Mouse (Mus musculus) heart, adult 8-10 months (tissue): ENCODE measurements around the gene Tob2. TPM values are rescaled to one million over a fixed set of nuclear protein-coding genes. Genes with fewer than 3 reads are reported as not detected.

ENCODE experiments used
- DNase-seq: peaks from one replicate; pipeline ENCODE4 v3.0.0; 2022; ENCODE audit warnings: low spot score
- total RNA-seq, 4 experiments: library from RNA; stranded (reverse); gene quantifications; 2 replicates each; pipeline ENCODE4 v1.2.4; 2022

Tob2 gene
- total RNA-seq, 4 experiments from 2014 or later, result 50.6 to 129 (median 74.7) TPM

DNA sequence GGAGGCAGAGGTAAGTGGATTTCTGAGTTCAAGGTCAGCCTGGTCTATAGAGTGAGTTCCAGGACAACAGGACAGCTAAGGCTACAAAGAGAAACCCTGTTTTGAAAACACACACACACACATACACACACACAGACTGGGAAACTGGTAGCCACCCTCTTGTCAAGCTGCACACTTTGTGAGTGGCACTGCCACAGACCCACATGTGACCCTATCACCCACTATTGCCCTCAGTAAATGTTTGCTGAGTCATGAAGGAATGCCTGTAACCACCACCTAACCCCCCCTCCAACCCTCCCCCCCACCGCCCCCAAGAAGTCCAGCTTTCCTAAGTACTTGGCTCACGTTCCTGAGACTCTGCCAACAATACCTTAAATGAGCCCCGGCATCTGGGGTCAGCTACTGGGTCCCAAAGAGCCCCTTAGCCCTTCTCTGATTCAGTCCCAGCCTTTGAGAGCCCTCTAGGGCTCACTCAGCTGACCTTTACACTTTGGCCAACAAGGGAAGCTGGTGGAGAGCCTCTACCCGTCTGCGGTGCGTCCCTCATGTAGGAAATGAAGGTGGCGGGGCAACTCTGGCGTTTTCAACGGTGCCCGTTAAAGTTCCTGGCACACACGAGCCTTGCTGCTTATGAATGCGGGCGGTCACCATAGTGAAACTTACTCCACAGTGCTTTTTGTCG is 19.9 kb downstream of the Tob2 start:
- no peak for DNase-seq

DNA sequence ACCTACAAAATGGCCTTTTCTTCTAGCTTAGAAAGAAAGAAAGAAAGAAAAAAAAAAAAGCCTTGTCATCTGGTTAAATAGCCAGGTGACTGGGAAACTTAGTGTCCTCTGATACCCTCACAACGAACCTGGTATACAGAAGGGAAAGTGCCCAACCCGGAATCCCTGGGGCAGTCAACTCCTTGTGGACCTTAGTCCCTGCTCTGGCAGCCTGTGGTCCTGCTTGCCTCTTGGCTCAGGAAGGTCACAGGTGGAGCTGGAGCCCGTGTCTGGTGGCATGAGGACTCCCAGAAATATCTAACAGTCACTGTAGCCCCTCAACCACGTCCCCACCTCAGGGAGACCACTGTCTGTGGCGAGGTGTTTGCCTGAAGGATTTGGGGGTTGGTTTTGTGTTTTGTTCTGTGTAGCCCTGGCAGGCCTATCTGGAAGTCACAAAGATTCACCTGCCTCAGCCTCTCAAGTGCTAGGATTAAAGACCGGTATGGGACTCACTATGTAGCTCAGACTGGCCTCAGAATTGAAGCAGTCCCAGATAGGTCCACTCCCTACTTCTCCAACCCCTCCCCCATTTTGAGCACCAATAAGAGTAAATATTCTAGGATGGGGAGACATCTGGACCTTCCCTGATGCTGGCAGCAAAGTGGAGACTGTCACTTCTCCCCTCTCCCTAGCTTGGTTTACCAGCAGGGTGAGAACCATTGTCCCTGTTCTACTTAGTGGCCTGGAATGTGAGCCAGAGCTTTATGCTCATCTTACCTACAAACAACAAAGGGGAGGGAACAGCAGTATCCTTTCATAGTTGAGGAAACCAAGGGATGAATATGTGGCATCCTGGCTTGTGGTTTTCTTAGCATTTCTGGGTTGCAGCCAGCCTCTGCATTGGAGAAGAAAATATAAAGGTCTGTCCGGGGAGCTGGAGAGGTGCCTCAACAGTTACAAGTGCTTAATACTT is 21.4 kb downstream of the Tob2 start:
- no peak for DNase-seq

GRCm38 (mm10) chr15:81836124-81836821 is 22.3 kb downstream of the Tob2 start:
- peak; percentile 94 for DNase-seq

GRCm38 (mm10) chr15:81835007-81835880 is 23.4 kb downstream of the Tob2 start:
- DNase-seq, result no peak

- peak; percentile 72 for DNase-seq
These were observed 24.3 kb downstream of the Tob2 start for GRCm38 (mm10) chr15:81834171-81834841.

- no peak for DNase-seq
These were observed 25.1 kb downstream of the Tob2 start for GRCm38 (mm10) chr15:81833481-81833880.

- DNase-seq, result no peak
These were observed 26.4 kb downstream of the Tob2 start for GRCm38 (mm10) chr15:81832219-81832618.

DNA sequence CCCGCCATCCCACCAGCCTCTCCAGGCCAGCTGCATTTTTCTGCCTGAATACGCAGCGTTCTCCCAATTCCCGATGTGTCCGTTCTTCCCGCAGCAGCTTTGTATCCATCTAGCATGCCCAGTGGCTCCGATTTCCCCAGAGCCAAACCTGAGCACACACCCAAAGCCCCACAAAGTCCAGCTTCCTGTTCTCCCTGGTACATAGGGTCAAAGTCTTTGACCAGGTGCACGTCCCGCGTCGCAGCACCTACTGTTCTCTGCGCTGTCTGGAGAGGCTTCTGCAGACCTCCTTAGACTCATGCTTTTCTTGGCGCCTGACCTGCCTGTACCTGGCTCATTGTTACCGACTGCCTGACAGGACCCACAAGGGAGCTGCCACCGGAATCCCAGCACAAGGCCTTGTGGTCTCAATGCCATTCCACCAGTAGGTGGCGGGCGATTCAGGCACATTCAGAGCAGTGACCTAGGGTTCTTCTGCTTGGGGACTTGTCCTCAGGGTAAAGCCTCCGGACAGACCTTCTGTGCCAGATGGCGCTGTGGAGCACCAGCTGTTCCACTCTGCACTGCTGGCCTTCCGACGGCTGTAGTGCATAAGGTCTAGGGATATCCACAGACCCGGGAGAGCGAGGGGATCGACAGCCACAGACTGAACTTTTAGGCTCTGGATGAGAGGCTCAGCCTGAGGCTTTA is 27.3 kb downstream of the Tob2 start:
- DNase-seq, result peak; percentile 91

DNA sequence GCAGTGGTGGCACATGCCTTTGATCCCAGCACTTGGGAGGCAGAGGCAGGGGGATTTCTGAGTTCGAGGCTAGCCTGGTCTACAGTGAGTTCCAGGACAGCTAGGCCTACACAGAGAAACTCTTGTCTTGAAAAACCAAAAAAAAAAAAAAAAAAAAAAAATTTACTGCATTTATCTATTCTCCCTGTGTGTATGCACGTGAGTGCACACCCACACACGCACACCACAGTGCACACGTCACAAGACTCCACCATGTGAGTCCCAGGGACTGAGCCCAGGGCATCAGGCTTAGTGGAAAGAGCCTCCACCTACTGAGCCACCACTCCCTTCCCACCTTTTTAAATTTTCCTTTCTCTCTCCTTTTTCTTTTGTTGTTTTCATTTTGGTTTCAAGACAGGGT is 28.1 kb downstream of the Tob2 start:
- no peak for DNase-seq

DNA sequence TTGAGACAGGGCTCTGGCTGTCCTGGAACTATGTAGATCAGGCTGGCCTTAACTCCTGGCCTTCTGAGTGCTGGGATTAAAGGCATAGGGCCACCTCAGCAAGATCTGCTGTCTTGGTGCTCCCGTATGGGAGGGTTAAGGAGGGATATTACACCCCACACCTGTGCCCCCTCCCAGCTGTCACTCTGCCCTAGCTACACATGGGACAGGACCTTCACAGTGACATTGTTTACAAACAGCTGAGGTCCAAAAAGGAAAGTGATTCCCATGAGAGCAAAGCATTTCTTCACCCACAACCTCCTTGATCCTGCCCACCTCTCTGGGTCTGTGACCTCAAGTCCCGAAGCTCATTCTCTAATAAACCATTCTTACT is 29.4 kb downstream of the Tob2 start:
- no peak for DNase-seq

GRCm38 (mm10) chr15:81828426-81829207 is 30.0 kb downstream of the Tob2 start:
- no peak for DNase-seq

DNA sequence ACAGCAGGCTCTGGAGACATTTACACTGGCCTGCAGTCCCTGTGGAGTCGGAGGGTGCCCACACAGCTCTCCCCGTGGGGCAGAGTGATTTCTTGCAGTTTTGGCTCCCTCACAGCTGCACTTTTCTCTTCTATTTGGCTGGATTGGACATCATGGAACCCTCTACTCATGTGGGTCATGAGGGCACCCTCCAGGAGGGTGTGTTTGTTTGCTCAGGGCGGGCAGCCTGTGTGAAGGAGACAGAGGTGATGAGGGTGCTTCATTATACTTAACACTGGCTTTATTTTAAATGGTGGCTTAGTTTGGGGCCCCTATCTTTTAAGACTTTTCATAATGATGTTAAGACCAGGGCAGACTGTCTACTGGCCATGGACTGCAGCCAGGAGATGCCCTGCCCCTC is 33.8 kb downstream of the Tob2 start:
- no peak for DNase-seq

- DNase-seq, result no peak
These were observed 36.0 kb downstream of the Tob2 start for GRCm38 (mm10) chr15:81822631-81823030.

GRCm38 (mm10) chr15:81818404-81818803 is 40.2 kb downstream of the Tob2 start:
- DNase-seq, result no peak

DNA sequence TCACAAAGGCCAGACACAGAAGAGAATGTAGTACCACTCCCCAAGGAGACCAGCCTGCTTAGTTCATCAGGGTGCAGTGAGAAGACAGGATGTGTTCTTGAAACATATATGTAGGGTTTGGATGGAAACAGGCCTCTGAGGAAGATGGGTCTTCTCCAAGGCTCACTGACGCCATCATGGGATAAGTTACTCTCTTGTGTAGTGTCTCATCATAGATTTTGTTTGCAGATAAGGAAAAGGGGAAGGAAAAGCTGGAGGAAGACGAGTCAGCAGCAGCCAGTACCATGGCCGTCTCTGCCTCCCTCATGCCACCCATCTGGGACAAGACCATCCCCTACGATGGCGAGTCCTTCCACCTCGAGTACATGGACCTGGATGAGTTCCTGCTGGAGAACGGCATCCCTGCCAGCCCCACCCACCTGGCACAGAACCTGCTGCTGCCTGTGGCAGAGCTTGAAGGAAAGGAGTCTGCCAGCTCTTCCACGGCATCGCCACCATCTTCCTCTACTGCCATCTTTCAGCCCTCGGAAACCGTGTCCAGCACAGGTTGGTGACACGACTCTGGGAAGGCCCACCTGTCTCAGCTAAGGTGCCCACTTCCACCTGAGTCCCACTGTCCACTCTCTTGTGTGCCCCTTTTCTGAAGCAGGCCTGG is 43.8 kb downstream of the Tob2 start:
- DNase-seq, result no peak

GRCm38 (mm10) chr15:81813986-81814705 is 44.5 kb downstream of the Tob2 start:
- no peak for DNase-seq

DNA sequence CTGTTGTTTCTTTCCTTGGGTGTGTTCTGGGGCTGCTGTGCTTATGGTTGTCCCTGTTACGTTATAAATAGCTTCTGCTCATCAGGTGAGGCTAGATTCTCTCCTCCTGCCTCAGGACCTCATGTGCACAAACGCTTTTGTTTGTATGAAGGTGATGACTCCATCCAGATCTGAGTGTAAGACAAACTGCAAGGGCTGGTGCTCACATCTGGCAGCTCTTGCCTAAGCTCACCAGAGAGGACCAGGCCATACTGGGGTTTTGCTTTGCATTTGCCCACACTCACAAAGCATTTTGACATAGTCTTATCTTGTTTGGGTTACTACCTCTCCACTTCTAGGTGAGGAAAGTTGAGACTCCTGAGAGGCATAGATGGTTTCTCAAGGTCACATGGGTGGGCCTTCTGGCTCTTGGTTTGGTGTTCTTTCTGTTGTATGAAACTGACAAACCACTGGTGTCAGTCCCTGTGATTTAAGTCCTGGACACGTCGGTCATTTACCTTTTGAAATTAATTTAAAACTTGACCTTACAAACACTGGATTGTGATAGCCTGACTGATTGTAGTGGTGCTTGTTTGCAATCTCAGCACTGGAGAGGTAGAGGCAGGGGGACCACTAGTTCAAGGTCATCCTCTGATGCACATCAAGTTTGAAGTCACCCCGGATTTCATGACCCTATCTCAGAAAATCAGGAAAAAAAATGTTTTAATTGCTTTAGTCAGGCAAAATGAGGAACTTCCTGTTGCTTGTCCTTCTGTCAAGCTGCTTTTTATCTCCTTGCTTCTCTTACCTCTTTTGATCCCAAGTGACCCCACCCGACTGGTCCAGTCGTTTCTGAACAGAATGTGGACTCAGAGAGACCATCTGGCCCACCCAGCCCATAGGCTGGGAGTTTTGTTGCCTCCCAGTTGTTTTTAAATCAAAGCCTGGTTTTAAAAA is 45.6 kb downstream of the Tob2 start:
- DNase-seq, result no peak
